Mouse (Mus musculus) E14TG2a.4 (cell line): Measurements from ENCODE around the gene Plk5.

ENCODE experiments used
- CTCF ChIP-seq: conservative IDR thresholded peaks from 2 replicates; pipeline ENCODE4 v1.5.1; 2014; ENCODE audit warnings: low read length
- NANOG ChIP-seq: IDR thresholded peaks from 2 replicates; pipeline ENCODE4 v1.6.1; 2014; ENCODE audit warnings: borderline replicate concordance, low read length, mixed read lengths
- POU5F1 ChIP-seq: IDR thresholded peaks from 2 replicates; pipeline ENCODE4 v1.6.1; 2014; ENCODE audit warnings: low read length, borderline replicate concordance

GRCm38 (mm10) chr10:80388731-80389130 lies 32.5 kb downstream of the Plk5 start:
- TF ChIP-seq CTCF (no peak), NANOG (no peak), POU5F1 (no peak)
